Mouse (Mus musculus) cortical plate, adult 2 months (tissue): ENCODE measurements around the gene Uqcr10. TPM values are rescaled to one million over a fixed set of nuclear protein-coding genes. Genes with fewer than 3 reads are reported as not detected.

ENCODE experiments used
- H3K27ac ChIP-seq: fragments of 200-500 bp; 2 replicates; pipeline ENCODE4 v1.5.1; 2012; ENCODE audit warnings: low read length, control low read depth, inconsistent platforms; ENCODE audit not compliant: insufficient read depth
- H3K4me1 ChIP-seq: fragments of 200-500 bp; 2 replicates; pipeline ENCODE4 v1.6.1; 2011; ENCODE audit warnings: low read length; ENCODE audit not compliant: control insufficient read depth, insufficient read depth
- H3K4me3 ChIP-seq: fragments of 200-500 bp; 2 replicates; pipeline ENCODE4 v1.5.1; 2011; ENCODE audit warnings: mild to moderate bottlenecking, low read length, control low read depth; ENCODE audit not compliant: insufficient read depth
- CTCF ChIP-seq: fragments of 200-500 bp; IDR thresholded peaks from 2 replicates; pipeline ENCODE4 v1.5.1; 2011; ENCODE audit warnings: mild to moderate bottlenecking, control low read depth, low read length; ENCODE audit not compliant: insufficient read depth; ENCODE audit errors: extremely low read depth
- POLR2A ChIP-seq: fragments of 200-500 bp; IDR thresholded peaks from 2 replicates; pipeline ENCODE4 v1.6.1; 2011; ENCODE audit warnings: mild to moderate bottlenecking, low read length, control low read depth; ENCODE audit not compliant: insufficient read depth; ENCODE audit errors: extremely low read depth
- polyA plus RNA-seq: library from polyadenylated mRNA; depleted of rRNA; stranded (reverse); fragments of >200 nt; gene quantifications from 2 replicates; pipeline ENCODE4 v1.2.3, GENCODE M21; 2012; rRNA removed

Gene Uqcr10
- polyA plus RNA-seq, result 1,122 and 1,215 TPM in 2 replicates

GRCm38 (mm10) chr11:4704072-4704964 is at the start of gene Uqcr10, which contains the start of gene Zmat5:
Uqcr10 (minus strand) TSS chr11:4704342.
Zmat5 (plus strand) TSS chr11:4704678.
- TF ChIP-seq CTCF (no peak), POLR2A (peak; percentile 99)
- Histone ChIP-seq H3K4me1 (peaks cover 2% of the 10 kb centered on the region), H3K4me3 (peak within 1 kb of the TSS; percentile 79), H3K27ac (peak within 1 kb of the TSS; percentile 40)

GRCm38 (mm10) chr11:4752836-4753235 is 48.7 kb upstream of the Uqcr10 start:
- no peak for TF ChIP-seq CTCF
- no peak for TF ChIP-seq POLR2A

GRCm38 (mm10) chr11:4750263-4750662 is 46.1 kb upstream of the Uqcr10 start:
- Histone ChIP-seq H3K4me3 (no peak overlapping the region), H3K4me1 (no peaks in the 10 kb centered on the region), H3K27ac (no peak overlapping the region)
- TF ChIP-seq CTCF (no peak), POLR2A (no peak)

More at GRCm38 (mm10) chr11:4752836-4753235, 48.7 kb upstream of the Uqcr10 start:
- H3K4me1 ChIP-seq, result no peaks in the 10 kb centered on the region
- no peak overlapping the region for H3K27ac ChIP-seq
- H3K4me3 ChIP-seq, result no peak overlapping the region

- Histone ChIP-seq H3K4me1 (no peaks in the 10 kb centered on the region), H3K4me3 (peak overlapping the region; percentile 8), H3K27ac (no peak overlapping the region)
- no peak for TF ChIP-seq POLR2A
- no peak for TF ChIP-seq CTCF
These were observed 43.1 kb upstream of the Uqcr10 start for GRCm38 (mm10) chr11:4747285-4747684.

GRCm38 (mm10) chr11:4746733-4747132 is 42.6 kb upstream of the Uqcr10 start, which contains the start of gene Cabp7:
Cabp7 (minus strand) TSS chr11:4746778.
- Histone ChIP-seq H3K4me1 (no peaks in the 10 kb centered on the region), H3K27ac (no peak within 1 kb of the TSS), H3K4me3 (peak within 1 kb of the TSS; percentile 35)
- TF ChIP-seq POLR2A, result no peak
- no peak for TF ChIP-seq CTCF

GRCm38 (mm10) chr11:4745969-4746368 is 41.8 kb upstream of the Uqcr10 start:
- H3K4me3 ChIP-seq, result peak overlapping the region; percentile 35
- H3K27ac ChIP-seq, result no peak overlapping the region
- H3K4me1 ChIP-seq, result no peaks in the 10 kb centered on the region
- TF ChIP-seq POLR2A (no peak), CTCF (no peak)

- TF ChIP-seq POLR2A (no peak), CTCF (no peak)
- no peak overlapping the region for H3K27ac ChIP-seq
- H3K4me3 ChIP-seq, result no peak overlapping the region; the same call in 1 of the 2 replicates
- no peaks in the 10 kb centered on the region for H3K4me1 ChIP-seq
These were observed 40.5 kb upstream of the Uqcr10 start for GRCm38 (mm10) chr11:4744691-4745090.

GRCm38 (mm10) chr11:4740785-4741184 is 36.6 kb upstream of the Uqcr10 start:
- no peaks in the 10 kb centered on the region for H3K4me1 ChIP-seq
- no peak overlapping the region for H3K4me3 ChIP-seq
- TF ChIP-seq CTCF (no peak), POLR2A (no peak)
- no peak overlapping the region for H3K27ac ChIP-seq

GRCm38 (mm10) chr11:4738719-4739118 is 34.6 kb upstream of the Uqcr10 start:
- TF ChIP-seq POLR2A (no peak), CTCF (no peak)
- Histone ChIP-seq H3K4me1 (no peaks in the 10 kb centered on the region), H3K27ac (no peak overlapping the region), H3K4me3 (no peak overlapping the region)

- Histone ChIP-seq H3K4me1 (no peaks in the 10 kb centered on the region), H3K4me3 (no peak overlapping the region), H3K27ac (no peak overlapping the region)
- TF ChIP-seq CTCF, result no peak
- TF ChIP-seq POLR2A, result no peak
These were observed 33.5 kb upstream of the Uqcr10 start for GRCm38 (mm10) chr11:4737682-4738081.
